Mouse (Mus musculus): ENCODE measurements around the gene Kcnj9. TPM values are rescaled to one million over a fixed set of nuclear protein-coding genes. Genes with fewer than 3 reads are reported as not detected.

The Kcnj9 gene
- polyA plus RNA-seq, 2 experiments, result 0.02 TPM; not detected in 1

DNA sequence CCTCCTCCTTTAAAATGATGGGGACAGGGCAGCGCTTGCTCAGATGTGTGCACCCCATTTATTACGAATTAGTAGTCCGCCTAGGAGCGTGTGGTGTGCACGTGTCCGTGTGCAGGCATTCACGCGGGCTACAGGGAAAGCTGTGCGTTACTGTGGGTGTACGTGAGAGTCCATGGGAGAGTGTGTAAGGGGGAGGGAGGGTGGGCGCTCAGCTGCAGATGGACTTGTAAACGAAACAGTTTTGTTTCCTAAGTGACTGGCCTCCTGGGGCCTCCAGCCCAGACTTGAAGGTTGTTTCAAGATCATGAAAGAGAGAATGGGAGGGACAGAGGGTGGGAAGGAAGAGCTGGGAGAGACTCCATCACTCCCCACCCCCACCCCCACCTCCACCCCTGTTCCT, 27.9 kb downstream of the Kcnj9 start:
- ATAC-seq (ENCODE audit: insufficient read depth) (no peak), DNase-seq (ENCODE audit: low read depth in 3 of 3, low spot score in 3 of 3) (no peak)
- Histone ChIP-seq H3K4me2 (ENCODE audit: low read depth) (no peak overlapping the region), H3K36me3 (replicated peaks; ENCODE audit: control insufficient read depth, insufficient read depth, low read depth) (no peaks in the 10 kb centered on the region), H3K27ac (no peak overlapping the region), H3K4me3 (ENCODE audit: insufficient read depth in 1 of 2, low read depth in 2 of 2, low read length in 2 of 2) (no peak overlapping the region), H3K27me3 (ENCODE audit: control insufficient read depth, insufficient read depth, low read length) (peaks cover 3% of the 10 kb centered on the region; the same call in 1 of the 2 replicates), H3K4me1 (replicated peaks; ENCODE audit: control insufficient read depth in 2 of 2, insufficient read depth in 2 of 2, low read length in 1 of 2) (peaks cover 5 to 27% of the 10 kb centered on the region in 2 experiments), H3K9me3 (ENCODE audit: control insufficient read depth, low read length) (no peaks in the 10 kb centered on the region), H3K9ac (replicated peaks) (no peak overlapping the region)
- no peak for TF ChIP-seq EP300 (IDR thresholded peaks at IDR 0.05; ENCODE audit: low read depth)
- TF ChIP-seq CTCF (IDR thresholded peaks at IDR 0.05; ENCODE audit: low read depth), result no peak
- WGBS (ENCODE audit: insufficient replicate concordance), result 62% methylated on average over 12 of the region's 12 CpGs

DNA sequence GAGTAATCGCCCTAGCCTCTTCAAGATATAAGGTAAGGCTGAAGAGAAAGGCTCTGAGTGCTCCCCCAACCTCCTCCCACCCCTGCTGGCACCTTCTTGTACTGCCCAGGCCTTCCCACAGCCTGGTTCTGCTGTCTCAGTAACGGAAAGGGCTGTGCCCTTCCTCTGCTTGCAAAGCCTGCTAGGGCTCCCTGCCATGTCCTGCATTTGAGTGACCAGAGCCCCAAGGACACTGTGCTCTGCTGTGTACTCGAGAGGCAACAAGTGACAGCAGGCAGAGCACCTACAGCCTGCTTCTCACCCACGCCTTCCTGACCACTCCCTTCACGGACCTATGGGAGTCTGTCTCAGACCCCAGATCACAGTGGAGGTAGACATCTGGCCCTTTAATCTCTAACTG, 28.9 kb downstream of the Kcnj9 start:
- H3K27ac ChIP-seq, result no peak overlapping the region
- no peak overlapping the region for H3K4me3 ChIP-seq (ENCODE audit: insufficient read depth in 1 of 2, low read depth in 2 of 2, low read length in 2 of 2)
- TF ChIP-seq CTCF (IDR thresholded peaks at IDR 0.05; ENCODE audit: low read depth) (no peak), EP300 (IDR thresholded peaks at IDR 0.05; ENCODE audit: low read depth) (no peak)
- H3K9me3 ChIP-seq (ENCODE audit: control insufficient read depth, low read length), result no peaks in the 10 kb centered on the region
- no peaks in the 10 kb centered on the region for H3K36me3 ChIP-seq (replicated peaks; ENCODE audit: control insufficient read depth, insufficient read depth, low read depth)
- 45% methylated on average over 5 of the region's 5 CpGs for WGBS (ENCODE audit: insufficient replicate concordance)
- peaks cover 3% of the 10 kb centered on the region; the same call in 1 of the 2 replicates for H3K27me3 ChIP-seq (ENCODE audit: control insufficient read depth, insufficient read depth, low read length)
- DNase-seq (ENCODE audit: low read depth in 3 of 3, low spot score in 3 of 3) (no peak), ATAC-seq (ENCODE audit: insufficient read depth) (no peak)
- H3K9ac ChIP-seq (replicated peaks), result no peak overlapping the region
- H3K4me1 ChIP-seq (replicated peaks; ENCODE audit: control insufficient read depth in 2 of 2, insufficient read depth in 2 of 2, low read length in 1 of 2), result peaks cover 5 to 19% of the 10 kb centered on the region in 2 experiments
- H3K4me2 ChIP-seq (ENCODE audit: low read depth), result no peak overlapping the region

DNA sequence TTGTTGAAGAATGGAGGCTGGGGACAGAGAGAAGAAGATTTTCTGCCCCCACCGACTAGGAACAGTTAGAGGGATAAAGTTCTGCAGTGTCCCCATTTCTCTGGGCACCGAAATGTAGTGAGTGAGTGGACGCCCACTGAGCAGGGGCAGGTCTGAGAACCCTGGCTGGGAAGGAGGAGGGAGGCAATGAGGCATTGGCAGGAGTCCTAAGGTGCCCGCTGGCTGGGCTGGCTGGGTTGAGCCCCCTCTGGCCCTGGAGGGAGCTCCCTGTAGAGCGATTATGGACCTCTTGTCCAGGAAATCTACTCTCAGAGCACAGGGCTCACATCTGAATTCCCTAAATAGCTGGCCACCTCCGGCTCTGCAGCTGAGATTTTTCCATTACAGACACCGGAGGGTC, 29.6 kb downstream of the Kcnj9 start:
- TF ChIP-seq EP300 (IDR thresholded peaks at IDR 0.05; ENCODE audit: low read depth) (no peak), CTCF (IDR thresholded peaks at IDR 0.05; ENCODE audit: low read depth) (no peak)
- H3K27me3 ChIP-seq (ENCODE audit: control insufficient read depth, insufficient read depth, low read length), result peaks cover 3% of the 10 kb centered on the region; the same call in 1 of the 2 replicates
- H3K36me3 ChIP-seq (replicated peaks; ENCODE audit: control insufficient read depth, insufficient read depth, low read depth), result no peaks in the 10 kb centered on the region
- H3K27ac ChIP-seq, result no peak overlapping the region
- no peak overlapping the region for H3K4me3 ChIP-seq (ENCODE audit: insufficient read depth in 1 of 2, low read depth in 2 of 2, low read length in 2 of 2)
- DNase-seq (ENCODE audit: low read depth in 3 of 3, low spot score in 3 of 3) (no peak), ATAC-seq (ENCODE audit: insufficient read depth) (no peak)
- WGBS (ENCODE audit: insufficient replicate concordance), result 56% methylated on average over 7 of the region's 7 CpGs
- peaks cover 0 to 13% of the 10 kb centered on the region in 2 experiments for H3K4me1 ChIP-seq (replicated peaks; ENCODE audit: control insufficient read depth in 2 of 2, insufficient read depth in 2 of 2, low read length in 1 of 2)
- H3K9ac ChIP-seq (replicated peaks), result no peak overlapping the region
- no peak overlapping the region for H3K4me2 ChIP-seq (ENCODE audit: low read depth)
- no peaks in the 10 kb centered on the region for H3K9me3 ChIP-seq (ENCODE audit: control insufficient read depth, low read length)

DNA sequence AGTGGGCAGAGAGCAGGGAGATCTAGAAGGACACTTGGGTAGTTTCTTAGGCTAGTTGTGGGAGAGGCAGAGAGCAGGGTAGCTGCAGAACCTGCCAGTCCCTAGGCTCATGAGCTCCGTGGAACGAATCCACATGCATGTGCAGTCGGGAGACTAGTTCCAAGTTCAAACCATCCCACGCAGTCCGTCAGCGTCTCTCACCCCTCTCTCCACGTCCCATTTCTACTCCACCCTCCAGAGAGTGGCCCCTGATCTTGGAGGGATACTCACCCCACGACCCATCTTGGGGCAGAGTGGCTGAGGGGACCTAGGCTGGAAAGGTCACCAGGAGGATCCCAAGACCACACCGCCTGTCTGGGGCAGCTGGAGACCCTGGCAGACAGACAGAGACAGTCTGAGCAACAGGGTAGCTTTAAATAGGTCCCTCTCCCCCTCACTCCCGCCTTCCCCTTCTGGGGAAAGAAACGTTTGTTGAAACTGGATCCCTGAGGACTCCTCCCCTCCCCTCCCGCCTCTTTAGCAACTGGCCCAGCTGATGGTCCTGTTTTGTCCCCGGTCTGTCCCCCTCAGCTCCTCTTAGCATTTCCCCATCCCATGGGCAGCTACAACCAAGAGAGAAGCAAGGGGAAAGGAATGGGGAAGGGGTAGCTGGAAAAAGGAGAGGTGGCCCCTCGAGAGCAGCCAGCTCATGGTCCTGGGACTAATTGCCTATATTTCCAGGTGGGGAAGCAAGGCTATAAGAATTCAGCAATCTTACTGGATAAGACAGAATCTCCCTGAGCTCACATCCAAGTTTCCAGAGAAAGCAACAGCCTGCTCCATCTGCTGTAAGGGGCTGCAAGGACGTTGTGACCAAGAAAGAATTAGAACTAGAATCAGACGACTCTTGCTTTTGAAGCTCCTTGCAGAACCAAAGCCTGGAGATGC, 31.2 kb downstream of the Kcnj9 start, which contains the start of gene Atp1a2:
Atp1a2 (minus strand) TSS at position 454 of the 927 bp plus-strand sequence.
- peaks cover 0 to 3% of the 10 kb centered on the region in 2 experiments; a peak in 1 of 4 replicates for H3K4me1 ChIP-seq (replicated peaks; ENCODE audit: control insufficient read depth in 2 of 2, insufficient read depth in 2 of 2, low read length in 1 of 2)
- H3K9ac ChIP-seq (replicated peaks), result no peak within 1 kb of the TSS
- DNase-seq (ENCODE audit: low read depth in 3 of 3, low spot score in 3 of 3) (no peak), ATAC-seq (ENCODE audit: insufficient read depth) (no peak)
- H3K4me2 ChIP-seq (ENCODE audit: low read depth), result no peak within 1 kb of the TSS
- H3K36me3 ChIP-seq (replicated peaks; ENCODE audit: control insufficient read depth, insufficient read depth, low read depth), result no peaks in the 10 kb centered on the region
- no peak for TF ChIP-seq CTCF (IDR thresholded peaks at IDR 0.05; ENCODE audit: low read depth)
- no peak for TF ChIP-seq EP300 (IDR thresholded peaks at IDR 0.05; ENCODE audit: low read depth)
- peaks cover 3% of the 10 kb centered on the region; the same call in 1 of the 2 replicates for H3K27me3 ChIP-seq (ENCODE audit: control insufficient read depth, insufficient read depth, low read length)
- 15% methylated on average over 16 of the region's 16 CpGs for WGBS (ENCODE audit: insufficient replicate concordance)
- H3K27ac ChIP-seq, result no peak within 1 kb of the TSS
- no peak within 1 kb of the TSS for H3K4me3 ChIP-seq (ENCODE audit: insufficient read depth in 1 of 2, low read depth in 2 of 2, low read length in 2 of 2)
- no peaks in the 10 kb centered on the region for H3K9me3 ChIP-seq (ENCODE audit: control insufficient read depth, low read length)

DNA sequence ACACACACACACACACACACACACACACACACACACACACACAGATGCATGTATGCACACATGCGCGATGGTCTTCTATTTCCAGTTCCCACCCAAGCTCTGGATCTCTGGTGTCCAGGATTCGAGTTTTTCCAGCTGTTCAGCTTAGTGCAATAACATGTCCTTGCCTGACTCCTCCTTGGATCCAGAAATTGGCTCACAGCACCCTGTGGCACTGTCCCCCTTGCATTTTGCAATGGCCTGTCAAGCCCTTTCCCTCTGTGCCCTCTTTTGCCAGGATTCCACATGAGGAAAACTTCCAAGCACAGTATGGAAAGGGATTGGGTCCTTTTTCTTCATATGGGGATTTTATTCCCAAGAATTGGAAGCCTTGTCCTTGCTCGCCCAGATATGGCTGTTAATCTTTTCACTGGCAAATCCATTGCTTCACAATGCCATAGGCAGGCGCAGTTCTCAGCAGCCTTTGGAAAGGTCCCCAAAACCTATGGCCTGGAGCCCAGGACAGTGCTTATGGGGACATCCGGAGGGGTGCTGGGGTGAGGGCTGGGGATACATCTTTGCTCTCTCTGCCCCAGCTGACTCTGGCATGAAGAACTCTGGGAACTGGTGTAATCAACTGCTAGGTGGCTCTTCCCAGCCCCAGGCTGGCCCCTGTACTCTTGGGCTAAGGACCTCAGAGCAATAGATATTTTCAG, 32.2 kb downstream of the Kcnj9 start:
- no peak overlapping the region for H3K9ac ChIP-seq (replicated peaks)
- peaks cover 3% of the 10 kb centered on the region; the same call in 1 of the 2 replicates for H3K27me3 ChIP-seq (ENCODE audit: control insufficient read depth, insufficient read depth, low read length)
- TF ChIP-seq CTCF (IDR thresholded peaks at IDR 0.05; ENCODE audit: low read depth), result no peak
- no peak for TF ChIP-seq EP300 (IDR thresholded peaks at IDR 0.05; ENCODE audit: low read depth)
- DNase-seq (ENCODE audit: low read depth in 3 of 3, low spot score in 3 of 3), result no peak
- H3K27ac ChIP-seq, result no peak overlapping the region
- H3K4me1 ChIP-seq (replicated peaks; ENCODE audit: control insufficient read depth in 2 of 2, insufficient read depth in 2 of 2, low read length in 1 of 2), result no peaks in the 10 kb centered on the region
- ATAC-seq (ENCODE audit: insufficient read depth), result no peak
- no peaks in the 10 kb centered on the region for H3K9me3 ChIP-seq (ENCODE audit: control insufficient read depth, low read length)
- H3K4me3 ChIP-seq (ENCODE audit: insufficient read depth in 1 of 2, low read depth in 2 of 2, low read length in 2 of 2), result no peak overlapping the region
- no peak overlapping the region for H3K4me2 ChIP-seq (ENCODE audit: low read depth)
- no peaks in the 10 kb centered on the region for H3K36me3 ChIP-seq (replicated peaks; ENCODE audit: control insufficient read depth, insufficient read depth, low read depth)
- 62% methylated on average over 6 of the region's 6 CpGs for WGBS (ENCODE audit: insufficient replicate concordance)

Data from liver, embryonic 14.5 days (tissue).